Mouse (Mus musculus): Measurements from ENCODE around the gene Bcorl1. TPM values are rescaled to one million over a fixed set of nuclear protein-coding genes. Genes with fewer than 3 reads are reported as not detected.

The Bcorl1 gene
- polyA plus RNA-seq (2012; rRNA removed) = 1.8 and 2.1 TPM in 2 replicates

DNA sequence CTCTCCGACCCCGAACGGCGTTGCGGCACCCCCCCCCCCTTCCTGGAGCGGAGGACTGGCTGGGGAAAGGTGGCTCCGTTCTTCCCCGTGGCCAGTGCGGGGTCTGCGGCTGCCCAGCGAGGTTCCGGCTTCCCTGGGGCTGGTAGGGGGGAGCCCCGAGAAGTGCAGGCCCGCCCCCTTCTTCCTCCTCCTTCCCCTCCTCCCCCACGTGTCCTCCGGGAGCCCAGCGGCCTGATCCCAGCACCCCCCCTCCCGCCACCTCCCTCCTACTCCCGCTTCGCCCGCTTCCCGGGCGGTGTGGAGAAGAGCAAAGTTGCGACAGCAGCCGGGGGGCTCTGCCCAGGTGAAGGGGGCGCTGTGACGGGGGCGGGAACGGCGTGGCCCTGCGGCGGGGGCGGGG lies at the start of gene Bcorl1:
Gene Bcorl1, plus strand, starts transcription at position 218 of the 400 bp plus-strand sequence.

Other genes with a start within 250 kb of the Bcorl1 start
- gene Xpnpep2, start 232.6 kb upstream of the Bcorl1 start, polyA plus RNA-seq (2012; rRNA removed) = 0.01 and 0.06 TPM in 2 replicates
- 3.3 and 4.3 TPM in 2 replicates for gene Sash3, start 194.9 kb upstream of the Bcorl1 start, polyA plus RNA-seq (2012; rRNA removed)
- 9.8 and 12.0 TPM in 2 replicates for gene Zdhhc9, start 132.5 kb upstream of the Bcorl1 start, polyA plus RNA-seq (2012; rRNA removed)
- 11.2 and 12.2 TPM in 2 replicates for gene Utp14a, start 84.5 kb upstream of the Bcorl1 start, polyA plus RNA-seq (2012; rRNA removed)
- gene Elf4, start 121.8 kb downstream of the Bcorl1 start, polyA plus RNA-seq (2012; rRNA removed) = 3.5 and 4.2 TPM in 2 replicates
- gene Aifm1, start 172.2 kb downstream of the Bcorl1 start, polyA plus RNA-seq (2012; rRNA removed) = 39.6 and 41.2 TPM in 2 replicates
- 0.43 and 0.45 TPM in 2 replicates for gene Rab33a, start 177.9 kb downstream of the Bcorl1 start, polyA plus RNA-seq (2012; rRNA removed)